Mouse (Mus musculus) midbrain, embryonic 15.5 days (tissue): ENCODE data around the gene St6gal1. TPM values are rescaled to one million over a fixed set of nuclear protein-coding genes. Genes with fewer than 3 reads are reported as not detected.

Source experiments
- ATAC-seq: fragments of 200-750 bp; cut with Nextera tagmentation; replicated peaks from 2 replicates; pipeline ENCODE4 v1.8.0; 2017; ENCODE audit warnings: moderate TSS enrichment
- H3K27ac ChIP-seq: fragments of 300-500 bp; sonication (generic); 2 replicates; pipeline ENCODE4 v1.5.1; 2015; ENCODE audit warnings: mild to moderate bottlenecking, inconsistent platforms
- H3K27me3 ChIP-seq: fragments of 300-500 bp; sonication (generic); replicated peaks from 2 replicates; pipeline ENCODE4 v1.6.1; 2015; ENCODE audit warnings: inconsistent platforms
- H3K36me3 ChIP-seq: fragments of 300-500 bp; sonication (generic); replicated peaks from 2 replicates; pipeline ENCODE4 v1.6.1; 2015; ENCODE audit warnings: inconsistent platforms
- H3K4me1 ChIP-seq: fragments of 300-500 bp; sonication (generic); 2 replicates; pipeline ENCODE4 v1.6.1; 2015; ENCODE audit warnings: inconsistent platforms
- H3K4me2 ChIP-seq: fragments of 300-500 bp; sonication (generic); 2 replicates; pipeline ENCODE4 v1.6.1; 2015; ENCODE audit warnings: inconsistent platforms, mild to moderate bottlenecking, moderate library complexity
- H3K4me3 ChIP-seq: fragments of 300-500 bp; sonication (generic); 2 replicates; pipeline ENCODE4 v1.5.1; 2015; ENCODE audit warnings: mild to moderate bottlenecking, inconsistent platforms
- H3K9ac ChIP-seq: fragments of 300-500 bp; sonication (generic); 2 replicates; pipeline ENCODE4 v1.6.1; 2015; ENCODE audit warnings: mild to moderate bottlenecking, inconsistent platforms
- H3K9me3 ChIP-seq: fragments of 300-500 bp; sonication (generic); 2 replicates; pipeline ENCODE4 v1.6.1; 2016; ENCODE audit warnings: inconsistent platforms
- WGBS: fragments of 180-500 bp; shearing (Covaris S2); methylation state at CpG from one replicate; pipeline ENCODE4 v1.1.7; 2015; ENCODE audit warnings: mixed read lengths; 5-methylcytosine and 5-hydroxymethylcytosine counted together
- polyA plus RNA-seq: library from polyadenylated mRNA; unstranded; fragments of >200 nt; fragmentation: Nextera tagmentation; extraction: Ambion mirVana; gene quantifications from 2 replicates; pipeline ENCODE4 v1.2.1, GENCODE M21; 2015

Gene St6gal1
- polyA plus RNA-seq, 1 experiment from 2014 or later, result 29.4 TPM

GRCm38 (mm10) chr16:23270913-23271253, 46.3 kb downstream of the St6gal1 start:
- Histone ChIP-seq H3K4me3 (no peak overlapping the region), H3K9me3 (no peaks in the 10 kb centered on the region), H3K4me1 (peaks cover 23% of the 10 kb centered on the region), H3K4me2 (no peak overlapping the region), H3K27me3 (no peaks in the 10 kb centered on the region), H3K9ac (no peak overlapping the region), H3K27ac (peak overlapping the region; percentile 65; the same call in 1 of the 2 replicates), H3K36me3 (no peaks in the 10 kb centered on the region)
- WGBS, result 4% methylated on average over 3 of the region's 3 CpGs
- peak; percentile 35 for ATAC-seq

- H3K4me2 ChIP-seq, result no peak overlapping the region
- ATAC-seq, result no peak
- H3K27ac ChIP-seq, result no peak overlapping the region
- H3K9ac ChIP-seq, result no peak overlapping the region
- 74% methylated on average over 14 of the region's 14 CpGs for WGBS
- no peak overlapping the region for H3K4me3 ChIP-seq
- no peaks in the 10 kb centered on the region for H3K36me3 ChIP-seq
- H3K4me1 ChIP-seq, result peaks cover 23% of the 10 kb centered on the region
- no peaks in the 10 kb centered on the region for H3K27me3 ChIP-seq
- no peaks in the 10 kb centered on the region for H3K9me3 ChIP-seq
These were observed 47.4 kb downstream of the St6gal1 start for GRCm38 (mm10) chr16:23271746-23272520.

DNA sequence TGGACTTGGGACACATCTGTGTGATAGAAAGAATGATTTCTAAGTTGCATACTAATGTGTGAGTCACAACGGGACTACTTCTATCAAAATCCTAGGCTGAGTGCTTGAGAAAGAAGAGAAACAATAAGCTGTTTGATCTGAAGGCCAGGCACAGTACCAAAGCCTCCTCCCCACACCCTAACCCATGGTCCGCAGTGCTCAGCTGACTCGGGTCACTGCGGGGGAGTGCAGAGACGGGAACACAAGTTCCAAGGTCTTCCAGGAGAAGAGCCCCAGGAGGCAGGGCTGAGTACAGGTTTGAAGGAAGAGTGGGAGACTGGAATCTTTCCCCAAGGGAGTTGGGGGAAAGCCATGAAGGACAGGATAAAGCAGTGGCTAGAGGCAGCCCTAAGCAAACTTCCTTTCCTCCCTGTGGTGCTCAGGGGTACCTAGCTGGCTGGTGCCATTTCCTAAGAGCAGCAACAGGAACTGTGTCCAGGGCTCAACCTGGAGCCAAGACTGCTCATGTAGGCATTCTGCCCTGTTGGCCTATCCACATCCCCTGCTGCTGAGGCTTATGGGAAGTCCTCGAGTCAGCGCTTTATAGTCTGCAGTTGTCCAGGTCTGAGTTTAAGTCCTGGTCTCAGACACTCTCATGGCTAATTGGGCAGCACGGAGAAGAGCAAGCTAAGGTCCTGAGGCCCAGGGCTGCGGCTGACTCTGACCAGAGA, 48.1 kb downstream of the St6gal1 start:
- Histone ChIP-seq H3K9me3 (no peaks in the 10 kb centered on the region), H3K4me3 (no peak overlapping the region), H3K4me1 (peaks cover 23% of the 10 kb centered on the region), H3K27me3 (no peaks in the 10 kb centered on the region), H3K36me3 (no peaks in the 10 kb centered on the region), H3K9ac (no peak overlapping the region), H3K27ac (no peak overlapping the region), H3K4me2 (no peak overlapping the region)
- ATAC-seq, result no peak
- WGBS, result 43% methylated on average over 9 of the region's 9 CpGs

DNA sequence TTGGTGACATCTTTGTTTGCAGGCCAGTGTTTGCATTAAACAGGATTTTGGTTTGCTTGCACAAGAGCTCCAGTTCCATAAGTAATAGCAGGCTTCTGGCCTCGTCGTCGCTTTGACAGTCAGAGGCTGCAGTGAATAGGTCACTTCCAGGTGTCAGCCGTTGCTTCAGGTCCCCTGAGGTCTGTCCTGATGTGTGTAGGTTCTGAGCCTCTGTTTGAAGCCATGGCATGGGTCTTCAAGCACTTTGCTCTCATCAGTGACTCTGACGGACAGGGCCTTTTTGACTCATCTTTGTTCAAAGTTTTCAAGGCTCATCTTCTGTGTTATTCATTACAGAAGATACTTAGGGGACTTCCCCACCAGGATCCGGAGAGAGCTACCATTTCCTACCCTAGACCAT, 49.5 kb downstream of the St6gal1 start:
- WGBS, result 66% methylated on average over 6 of the region's 6 CpGs
- Histone ChIP-seq H3K4me1 (peaks cover 23% of the 10 kb centered on the region), H3K27ac (no peak overlapping the region)

GRCm38 (mm10) chr16:23274606-23275310, 50.2 kb downstream of the St6gal1 start:
- H3K27ac ChIP-seq, result no peak overlapping the region
- WGBS, result 80% methylated on average over 7 of the region's 7 CpGs
- no peak overlapping the region for H3K4me2 ChIP-seq
- H3K9ac ChIP-seq, result no peak overlapping the region
- H3K4me3 ChIP-seq, result no peak overlapping the region
- H3K4me1 ChIP-seq, result peaks cover 19% of the 10 kb centered on the region
- no peaks in the 10 kb centered on the region for H3K36me3 ChIP-seq
- H3K27me3 ChIP-seq, result no peaks in the 10 kb centered on the region
- H3K9me3 ChIP-seq, result no peaks in the 10 kb centered on the region
- no peak for ATAC-seq

More for the DNA sequence above, 49.5 kb downstream of the St6gal1 start:
- Histone ChIP-seq H3K4me3 (no peak overlapping the region), H3K4me2 (no peak overlapping the region), H3K9me3 (no peaks in the 10 kb centered on the region), H3K27me3 (no peaks in the 10 kb centered on the region), H3K36me3 (no peaks in the 10 kb centered on the region), H3K9ac (no peak overlapping the region)
- no peak for ATAC-seq

GRCm38 (mm10) chr16:23275661-23276060, 51.1 kb downstream of the St6gal1 start:
- WGBS, result 89% methylated on average over 2 of the region's 2 CpGs
- Histone ChIP-seq H3K9me3 (no peaks in the 10 kb centered on the region), H3K4me2 (no peak overlapping the region), H3K4me3 (no peak overlapping the region), H3K9ac (no peak overlapping the region), H3K27me3 (no peaks in the 10 kb centered on the region), H3K27ac (no peak overlapping the region), H3K4me1 (peaks cover 12% of the 10 kb centered on the region), H3K36me3 (no peaks in the 10 kb centered on the region)
- no peak for ATAC-seq

DNA sequence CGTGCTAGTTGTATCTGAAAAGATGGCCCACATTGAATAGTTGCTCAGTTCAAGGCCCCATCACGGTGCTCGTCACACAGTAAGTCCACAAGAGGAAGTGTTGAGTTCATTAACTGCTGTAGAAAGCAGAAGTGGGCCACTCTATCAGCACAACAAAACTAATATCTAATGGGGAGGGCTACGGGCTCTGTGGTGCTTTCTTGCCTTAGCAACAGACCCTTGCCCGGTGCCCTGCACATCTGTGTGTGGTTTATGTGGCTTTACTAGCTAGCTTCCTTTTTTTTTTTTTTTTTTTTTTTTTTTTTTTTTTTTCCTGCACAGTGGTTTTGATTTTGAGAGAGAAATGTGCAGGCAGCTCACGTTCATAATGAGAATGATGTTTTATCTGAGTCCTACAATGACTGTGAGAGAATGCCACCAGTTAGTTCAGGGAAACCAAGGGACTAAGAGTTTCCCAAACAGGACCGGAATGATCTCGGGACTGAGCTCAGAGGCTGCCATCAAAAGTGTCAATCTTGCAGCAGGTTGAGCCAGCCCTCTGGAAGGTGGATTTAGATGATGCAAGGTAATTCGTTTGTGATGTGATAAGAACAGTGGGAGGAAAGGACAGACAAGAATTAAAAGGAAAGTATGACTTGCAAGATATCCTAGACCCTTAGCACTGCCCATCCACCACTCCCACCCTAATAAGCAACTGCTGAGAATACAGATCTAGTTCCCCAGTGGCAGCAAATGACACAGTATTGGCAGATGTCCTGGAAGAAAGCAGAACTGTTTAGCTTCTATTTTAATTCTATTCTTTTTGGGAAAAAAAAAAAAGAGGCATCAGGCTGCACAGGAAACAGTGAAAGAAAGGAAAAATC, 55.6 kb downstream of the St6gal1 start:
- H3K4me3 ChIP-seq, result no peak overlapping the region
- H3K27ac ChIP-seq, result no peak overlapping the region
- H3K36me3 ChIP-seq, result no peaks in the 10 kb centered on the region
- no peak overlapping the region for H3K9ac ChIP-seq
- no peak for ATAC-seq
- 68% methylated on average over 9 of the region's 9 CpGs for WGBS
- H3K27me3 ChIP-seq, result no peaks in the 10 kb centered on the region
- no peak overlapping the region for H3K4me2 ChIP-seq
- H3K4me1 ChIP-seq, result peaks cover 3% of the 10 kb centered on the region; the same call in 1 of the 2 replicates
- no peaks in the 10 kb centered on the region for H3K9me3 ChIP-seq

- Histone ChIP-seq H3K4me2 (no peak overlapping the region), H3K4me1 (peaks cover 3% of the 10 kb centered on the region; the same call in 1 of the 2 replicates), H3K36me3 (no peaks in the 10 kb centered on the region), H3K4me3 (no peak overlapping the region), H3K9ac (no peak overlapping the region), H3K27ac (no peak overlapping the region), H3K9me3 (no peaks in the 10 kb centered on the region), H3K27me3 (no peaks in the 10 kb centered on the region)
- ATAC-seq, result no peak
- WGBS, result 79% methylated on average over 4 of the region's 4 CpGs
These were observed 56.2 kb downstream of the St6gal1 start for GRCm38 (mm10) chr16:23280742-23281090.

DNA sequence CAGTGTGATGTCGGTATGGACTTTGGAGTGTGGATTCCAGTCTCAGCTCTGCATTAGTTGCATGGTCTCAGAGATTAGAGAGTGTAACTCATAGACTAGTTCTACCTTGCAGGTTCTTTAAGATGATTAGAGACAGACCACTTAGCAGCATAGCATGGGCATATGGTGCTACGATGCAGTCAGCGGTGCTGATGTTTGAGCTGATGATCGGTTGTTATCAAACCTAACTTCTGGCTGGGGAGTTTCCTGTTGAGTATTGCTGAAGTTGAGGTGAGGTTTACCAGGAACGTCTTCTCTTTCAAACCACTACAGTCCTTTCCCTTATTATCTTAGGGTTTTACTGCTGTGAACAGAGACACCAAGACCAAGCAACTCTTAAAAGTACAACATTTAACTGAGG, 57.7 kb downstream of the St6gal1 start:
- 94% methylated on average over 5 of the region's 5 CpGs for WGBS
- H3K9me3 ChIP-seq, result no peaks in the 10 kb centered on the region
- no peak for ATAC-seq
- no peak overlapping the region for H3K4me3 ChIP-seq
- H3K27ac ChIP-seq, result no peak overlapping the region
- H3K27me3 ChIP-seq, result no peaks in the 10 kb centered on the region
- H3K36me3 ChIP-seq, result no peaks in the 10 kb centered on the region
- no peak overlapping the region for H3K9ac ChIP-seq
- no peak overlapping the region for H3K4me2 ChIP-seq
- H3K4me1 ChIP-seq, result peaks cover 3% of the 10 kb centered on the region; the same call in 1 of the 2 replicates

GRCm38 (mm10) chr16:23282941-23283340, 58.4 kb downstream of the St6gal1 start:
- H3K36me3 ChIP-seq, result no peaks in the 10 kb centered on the region
- no peaks in the 10 kb centered on the region for H3K9me3 ChIP-seq
- no peak overlapping the region for H3K27ac ChIP-seq
- no peak overlapping the region for H3K4me3 ChIP-seq
- H3K4me1 ChIP-seq, result peaks cover 3% of the 10 kb centered on the region; the same call in 1 of the 2 replicates
- no peak for ATAC-seq
- no peaks in the 10 kb centered on the region for H3K27me3 ChIP-seq
- no peak overlapping the region for H3K9ac ChIP-seq
- 92% methylated on average over 5 of the region's 5 CpGs for WGBS
- H3K4me2 ChIP-seq, result no peak overlapping the region

DNA sequence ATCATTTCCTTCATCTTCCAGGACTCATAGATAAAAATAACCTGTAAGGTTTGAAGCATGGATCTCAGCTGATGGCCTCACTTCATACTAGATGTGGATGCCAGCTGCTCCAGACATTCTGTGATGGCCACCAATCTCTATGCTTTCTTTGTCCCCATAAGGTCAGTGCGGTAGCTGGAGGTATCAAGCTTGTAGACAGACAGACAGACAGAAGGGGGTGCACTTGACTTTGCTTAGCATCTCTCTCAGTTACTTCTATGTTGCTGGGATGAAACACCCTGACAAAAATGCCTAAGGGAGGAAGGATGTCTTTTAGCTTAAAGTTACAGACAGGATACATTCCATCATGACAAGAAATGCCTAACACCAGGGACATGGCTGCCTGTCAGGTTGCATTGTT, 59.1 kb downstream of the St6gal1 start:
- 97% methylated on average over 1 of the region's 1 CpGs for WGBS
- no peaks in the 10 kb centered on the region for H3K27me3 ChIP-seq

More for the DNA sequence above, 59.1 kb downstream of the St6gal1 start:
- Histone ChIP-seq H3K4me2 (no peak overlapping the region), H3K27ac (no peak overlapping the region), H3K4me3 (no peak overlapping the region), H3K4me1 (peaks cover 3% of the 10 kb centered on the region; the same call in 1 of the 2 replicates), H3K36me3 (no peaks in the 10 kb centered on the region), H3K9ac (no peak overlapping the region), H3K9me3 (no peaks in the 10 kb centered on the region)
- no peak for ATAC-seq
